Mouse (Mus musculus) testis, adult 2 months (tissue): ENCODE measurements around the gene Gm10134. TPM values are rescaled to one million over a fixed set of nuclear protein-coding genes. Genes with fewer than 3 reads are reported as not detected.

Experiments
- H3K27ac ChIP-seq: fragments of 200-500 bp; 2 replicates; pipeline ENCODE4 v1.5.1; 2012; ENCODE audit warnings: low read depth, low read length; ENCODE audit not compliant: control insufficient read depth, insufficient read depth
- H3K27me3 ChIP-seq: fragments of 200-500 bp; 2 replicates; pipeline ENCODE4 v1.6.1; 2012; ENCODE audit warnings: mild to moderate bottlenecking, low read length, moderate library complexity; ENCODE audit not compliant: control insufficient read depth, insufficient read depth
- H3K36me3 ChIP-seq: fragments of 200-500 bp; 2 replicates; pipeline ENCODE4 v1.6.1; 2012; ENCODE audit warnings: mild to moderate bottlenecking, low read length; ENCODE audit not compliant: control insufficient read depth, insufficient read depth
- H3K4me1 ChIP-seq: fragments of 200-500 bp; 2 replicates; pipeline ENCODE4 v1.6.1; 2012; ENCODE audit warnings: low read length; ENCODE audit not compliant: control insufficient read depth, insufficient read depth
- H3K4me3 ChIP-seq: fragments of 200-500 bp; 2 replicates; pipeline ENCODE4 v1.5.1; 2012; ENCODE audit warnings: low read depth, mild to moderate bottlenecking, low read length, moderate library complexity, mixed read lengths; ENCODE audit not compliant: control insufficient read depth
- CTCF ChIP-seq: fragments of 200-500 bp; IDR thresholded peaks from 2 replicates; pipeline ENCODE4 v1.5.1; 2012; ENCODE audit warnings: low read depth, mild to moderate bottlenecking, inconsistent platforms, low read length, moderate library complexity; ENCODE audit not compliant: control insufficient read depth, insufficient read depth, insufficient replicate concordance
- POLR2A ChIP-seq: fragments of 200-500 bp; IDR thresholded peaks from 2 replicates; pipeline ENCODE4 v1.6.1; 2012; ENCODE audit warnings: low read depth, mild to moderate bottlenecking, inconsistent platforms, low read length, moderate library complexity; ENCODE audit not compliant: control insufficient read depth
- polyA plus RNA-seq: library from polyadenylated mRNA; depleted of rRNA; stranded (reverse); fragments of >200 nt; gene quantifications from 2 replicates; pipeline ENCODE4 v1.2.3, GENCODE M21; 2012; rRNA removed

Gm10134 gene
- polyA plus RNA-seq = 0.47 and 0.78 TPM in 2 replicates

DNA sequence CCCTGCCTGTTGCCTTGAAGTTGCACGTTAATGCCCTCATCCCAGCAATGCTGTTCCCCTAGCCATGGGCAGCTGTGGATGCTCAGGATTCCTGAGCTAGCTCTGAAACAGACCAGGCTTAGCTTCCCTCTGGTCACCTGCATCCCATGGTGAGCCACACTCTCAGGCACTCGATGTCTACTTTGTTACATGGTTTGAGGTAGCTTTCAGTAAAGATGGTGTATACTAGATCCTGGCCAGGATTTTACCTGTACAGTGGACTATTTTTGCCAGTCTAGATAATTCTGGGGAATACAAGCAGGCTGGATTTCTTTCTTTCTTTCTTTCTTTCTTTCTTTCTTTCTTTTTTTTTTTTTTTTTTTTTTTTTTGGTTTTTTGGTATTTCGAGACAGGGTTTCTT is at the start of gene Gm10134:
Gene Gm10134, plus strand, starts transcription at position 301 of the 400 bp plus-strand sequence.
- Histone ChIP-seq H3K27ac (no peak within 1 kb of the TSS), H3K4me1 (peaks cover 2% of the 10 kb centered on the region; the same call in 1 of the 2 replicates)

DNA sequence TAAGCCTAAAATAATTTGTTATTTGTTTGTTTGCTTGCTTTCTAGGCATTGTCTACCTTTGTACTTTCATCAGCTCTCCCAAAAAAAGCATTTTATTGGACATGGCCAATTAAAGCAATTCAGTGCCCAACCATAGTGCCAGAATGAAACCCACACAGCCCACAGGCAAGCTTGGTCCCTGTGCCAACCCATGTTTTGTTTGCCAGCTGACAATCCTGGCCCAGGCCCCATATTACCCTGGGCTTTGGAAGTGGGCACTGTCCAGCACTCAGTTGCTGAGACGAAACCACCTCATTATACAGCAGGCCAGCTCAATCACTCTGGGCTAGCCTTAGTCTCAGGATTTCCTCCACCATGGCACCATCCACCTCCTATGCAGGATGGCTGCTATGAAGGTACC is 49.3 kb upstream of the Gm10134 start:
- Histone ChIP-seq H3K36me3 (no peaks in the 10 kb centered on the region), H3K27me3 (no peaks in the 10 kb centered on the region), H3K27ac (no peak overlapping the region), H3K4me3 (no peak overlapping the region), H3K4me1 (no peaks in the 10 kb centered on the region)
- TF ChIP-seq POLR2A (no peak), CTCF (no peak)

More for the DNA sequence above, at the start of gene Gm10134:
- Histone ChIP-seq H3K4me3 (peak within 1 kb of the TSS; percentile 6), H3K27me3 (no peaks in the 10 kb centered on the region), H3K36me3 (no peaks in the 10 kb centered on the region)
- TF ChIP-seq POLR2A = no peak

DNA sequence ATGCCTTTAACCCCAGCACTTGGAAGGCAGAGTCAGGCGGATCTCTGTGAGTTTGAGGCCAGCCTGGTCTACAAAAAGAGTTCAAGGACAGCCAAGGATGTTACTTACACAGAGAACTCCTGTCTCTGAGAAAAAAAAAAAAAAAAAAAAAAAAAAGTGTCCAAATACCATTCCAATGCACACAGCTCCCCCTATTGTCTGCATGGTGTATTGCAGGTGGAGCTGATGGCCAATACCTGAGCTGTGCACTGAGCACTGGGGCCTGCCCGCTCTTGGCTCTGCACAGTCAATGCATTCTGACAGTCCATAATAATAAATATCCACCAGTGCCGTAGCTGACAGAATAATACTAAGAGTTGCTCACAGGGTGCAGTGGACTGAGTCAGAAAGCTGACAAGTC is 42.0 kb upstream of the Gm10134 start:
- Histone ChIP-seq H3K27me3 (no peaks in the 10 kb centered on the region), H3K36me3 (no peaks in the 10 kb centered on the region), H3K4me3 (peak overlapping the region; percentile 80), H3K4me1 (peaks cover 12% of the 10 kb centered on the region), H3K27ac (no peak overlapping the region)
- TF ChIP-seq CTCF (peak; percentile 75; the same call in 1 of the 2 replicates), POLR2A (no peak)

DNA sequence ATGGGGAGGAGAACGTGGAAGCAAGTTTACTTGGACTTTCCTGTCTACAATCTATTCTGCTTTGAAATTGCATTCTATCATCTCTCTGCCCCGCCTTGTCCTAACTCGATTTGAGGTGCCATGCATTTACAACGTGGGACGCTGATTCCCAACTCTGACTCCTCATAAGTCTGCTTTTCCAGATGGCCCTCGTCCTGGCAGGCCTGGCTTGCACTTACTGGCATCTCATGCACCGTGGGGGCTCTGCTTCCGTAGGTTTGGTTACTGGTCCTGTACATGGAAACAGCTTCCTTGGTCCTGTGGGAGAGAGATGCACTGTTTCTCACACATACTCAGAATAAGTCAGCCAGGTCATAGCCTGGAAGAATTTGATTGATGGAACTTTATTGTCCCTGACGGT is 41.0 kb upstream of the Gm10134 start:
- peak overlapping the region; percentile 80 for H3K4me3 ChIP-seq
- TF ChIP-seq CTCF (no peak), POLR2A (no peak)

DNA sequence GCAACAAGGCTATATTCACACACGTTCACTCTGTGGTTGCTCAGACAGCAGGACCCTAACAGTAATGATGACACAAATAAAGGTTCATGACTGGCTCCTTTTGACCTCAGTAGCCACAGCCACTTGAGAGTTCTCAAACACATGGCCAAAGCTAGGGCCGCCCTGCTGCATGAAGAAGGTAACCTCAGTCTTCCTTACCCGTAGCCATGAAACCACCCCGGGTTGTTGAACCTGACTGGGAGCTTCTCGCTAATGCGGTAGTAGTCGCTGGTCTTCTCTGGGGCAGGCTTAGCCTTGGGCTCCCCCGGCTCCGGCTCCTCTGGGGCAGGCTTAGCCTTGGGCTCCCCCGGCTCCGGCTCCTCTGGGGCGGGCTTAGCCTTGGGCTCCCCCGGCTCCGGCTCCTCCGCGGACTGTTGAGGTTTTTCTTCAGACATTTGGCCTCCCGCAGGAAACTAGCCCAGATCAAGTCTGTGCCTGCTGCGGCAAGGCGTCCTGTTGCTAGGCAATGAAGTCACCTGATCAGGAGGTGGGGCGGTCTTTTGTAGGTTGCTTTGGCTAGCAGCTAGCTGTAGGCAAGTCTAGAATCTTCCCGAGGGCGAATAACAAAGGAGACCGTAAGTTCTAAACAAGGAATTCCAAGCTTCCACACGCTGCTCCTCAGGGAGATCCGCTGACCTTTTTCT is 39.9 kb upstream of the Gm10134 start, which contains the start of gene 1700007K13Rik:
Gene 1700007K13Rik, minus strand, starts transcription at position 497 of the 683 bp plus-strand sequence.
- Histone ChIP-seq H3K4me3 (peak within 1 kb of the TSS; percentile 87), H3K27ac (0 out of 2 replicates have a peak within 1 kb of the TSS, but pooled peaks have one; percentile 25), H3K36me3 (no peaks in the 10 kb centered on the region; the same call in 1 of the 2 replicates), H3K4me1 (peaks cover 12% of the 10 kb centered on the region), H3K27me3 (no peaks in the 10 kb centered on the region)
- peak; percentile 50; the same call in 1 of the 2 replicates for TF ChIP-seq POLR2A
- no peak for TF ChIP-seq CTCF

More for the DNA sequence above, 41.0 kb upstream of the Gm10134 start:
- Histone ChIP-seq H3K27ac (no peak overlapping the region), H3K27me3 (no peaks in the 10 kb centered on the region), H3K4me1 (peaks cover 12% of the 10 kb centered on the region), H3K36me3 (no peaks in the 10 kb centered on the region; the same call in 1 of the 2 replicates)

DNA sequence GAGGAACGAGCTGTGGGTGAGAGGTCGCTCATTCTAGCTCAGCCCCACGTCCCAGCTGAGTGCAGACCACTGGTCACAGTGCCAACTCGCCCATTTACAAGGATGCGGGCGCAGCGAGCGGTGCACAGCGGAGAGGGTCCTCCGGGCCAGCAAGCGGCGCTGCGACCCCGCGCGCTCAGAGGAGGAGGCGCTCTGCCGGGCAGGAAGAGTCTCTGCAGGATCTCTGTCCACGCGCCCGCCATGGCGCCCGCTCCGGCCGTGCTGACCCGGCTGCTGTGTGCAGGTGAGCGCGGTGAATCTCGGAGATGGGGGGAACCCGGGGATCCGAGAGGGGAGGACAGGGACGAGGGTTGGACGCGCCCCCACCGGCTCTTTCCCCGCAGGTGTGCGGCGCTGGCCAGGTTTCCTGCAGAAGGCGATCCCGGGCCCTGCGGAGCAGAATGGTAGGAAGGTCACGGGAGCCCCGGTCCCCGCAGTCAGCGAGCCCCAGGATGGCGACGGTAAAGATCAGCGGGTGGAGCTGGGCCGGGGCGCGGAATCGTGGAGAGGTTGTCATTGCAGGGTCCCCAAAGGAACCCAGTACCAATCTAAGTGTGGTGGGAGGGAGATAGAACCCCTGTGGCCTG is 37.9 kb upstream of the Gm10134 start, which contains the start of gene Mrps2:
Gene Mrps2, plus strand, starts transcription at position 207 of the 626 bp plus-strand sequence.
- Histone ChIP-seq H3K4me3 (peak within 1 kb of the TSS; percentile 87), H3K27ac (peak within 1 kb of the TSS; percentile 46), H3K36me3 (no peaks in the 10 kb centered on the region; the same call in none of the 2 replicates), H3K4me1 (peaks cover 12% of the 10 kb centered on the region), H3K27me3 (no peaks in the 10 kb centered on the region)
- peak; percentile 82; the same call in 1 of the 2 replicates for TF ChIP-seq CTCF
- TF ChIP-seq POLR2A = peak; percentile 88
